Mouse (Mus musculus) c-Kit-positive CD71-negative TER-119-negative erythroid progenitor cells, embryonic 14.5 days (primary cell): ENCODE measurements around the gene Lamb2.
A peak's percentile ranks its signal among the peaks of the same experiment; 100 is the strongest.

Experiments
- DNase-seq: peaks from one replicate; pipeline ENCODE4 v3.0.0-alpha.2; 2013; ENCODE audit warnings: low read depth

Gene Lamb2

GRCm38 (mm10) chr9:108479721-108480351 lies at the start of gene Lamb2:
Lamb2 (plus strand) TSS chr9:108479736.
- no peak for DNase-seq

DNA sequence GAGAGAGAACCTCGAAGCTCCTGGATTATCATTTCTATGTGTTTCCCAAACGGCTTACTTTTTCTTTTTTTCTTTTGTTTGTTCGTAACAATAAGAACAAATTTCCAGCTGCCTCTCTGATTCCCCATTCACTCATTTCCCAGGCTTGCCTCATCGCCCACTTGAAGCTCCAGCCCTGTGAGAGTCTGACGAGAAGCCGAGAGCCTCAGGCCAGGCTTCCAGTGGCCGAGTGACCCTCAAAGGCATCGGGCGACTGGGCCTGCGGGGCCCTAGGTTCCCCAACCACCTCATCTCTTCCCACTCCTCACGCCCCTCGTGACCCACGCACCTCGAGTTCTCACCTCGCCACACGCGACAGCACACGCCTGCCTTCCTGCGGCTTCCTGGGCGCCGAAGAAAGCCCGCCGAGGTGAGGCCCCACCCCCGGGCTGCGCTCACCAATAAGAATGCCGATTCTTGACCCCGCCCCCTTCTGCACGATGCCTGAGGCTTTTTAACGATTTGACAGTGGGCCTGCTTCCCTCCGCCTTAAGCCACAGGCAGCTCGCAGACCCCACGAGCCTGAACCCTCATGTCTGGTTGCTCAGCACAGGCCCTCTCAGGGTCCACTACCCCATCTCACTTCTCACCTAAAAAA lies 48.0 kb upstream of the Lamb2 start:
- DNase-seq: no peak

DNA sequence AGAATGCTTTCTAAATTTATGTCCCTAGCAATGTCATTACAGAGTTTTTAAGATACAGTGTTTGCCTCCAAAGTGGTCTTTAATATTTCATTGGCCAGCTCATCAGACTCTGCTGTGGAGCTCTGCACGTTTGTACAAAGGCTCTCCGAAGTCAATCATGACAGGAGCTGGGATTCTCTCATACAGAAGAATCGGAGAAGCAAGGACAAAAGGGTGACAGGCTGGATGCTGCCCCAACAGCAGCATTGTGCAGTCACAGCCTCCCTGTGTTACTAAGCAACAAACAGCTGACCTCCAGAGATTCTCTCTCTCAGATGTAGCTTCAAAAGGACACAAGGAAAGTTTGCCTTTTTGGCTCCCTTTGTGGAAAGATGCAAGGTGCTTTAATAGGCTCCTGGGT lies 43.4 kb upstream of the Lamb2 start, which contains the start of gene BC048562:
Gene BC048562 (plus strand): TSS at position 301 of the 400 bp plus-strand sequence.
- DNase-seq: no peak

- DNase-seq: no peak
Observed at GRCm38 (mm10) chr9:108439176-108439575, 40.4 kb upstream of the Lamb2 start.

DNA sequence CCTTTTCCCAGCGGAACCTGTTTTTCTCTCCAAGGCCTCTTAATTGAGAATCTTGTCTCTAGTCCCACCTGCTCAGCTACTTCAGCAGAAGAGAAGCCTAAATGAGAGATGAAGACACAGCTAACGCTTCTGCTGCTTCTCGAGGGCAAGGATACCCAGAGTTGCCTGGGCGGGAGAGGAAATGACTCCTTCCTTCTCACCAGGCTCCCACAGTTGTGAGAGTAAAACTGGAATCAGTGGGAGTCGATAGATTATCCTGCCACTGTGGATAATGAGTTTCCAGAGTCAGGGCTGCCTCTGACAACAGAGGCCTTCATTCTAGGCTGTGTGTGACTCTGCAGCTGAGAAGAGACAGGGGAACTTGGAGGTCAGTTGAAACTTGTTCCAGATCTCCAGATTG lies 39.1 kb upstream of the Lamb2 start:
- no peak for DNase-seq

DNA sequence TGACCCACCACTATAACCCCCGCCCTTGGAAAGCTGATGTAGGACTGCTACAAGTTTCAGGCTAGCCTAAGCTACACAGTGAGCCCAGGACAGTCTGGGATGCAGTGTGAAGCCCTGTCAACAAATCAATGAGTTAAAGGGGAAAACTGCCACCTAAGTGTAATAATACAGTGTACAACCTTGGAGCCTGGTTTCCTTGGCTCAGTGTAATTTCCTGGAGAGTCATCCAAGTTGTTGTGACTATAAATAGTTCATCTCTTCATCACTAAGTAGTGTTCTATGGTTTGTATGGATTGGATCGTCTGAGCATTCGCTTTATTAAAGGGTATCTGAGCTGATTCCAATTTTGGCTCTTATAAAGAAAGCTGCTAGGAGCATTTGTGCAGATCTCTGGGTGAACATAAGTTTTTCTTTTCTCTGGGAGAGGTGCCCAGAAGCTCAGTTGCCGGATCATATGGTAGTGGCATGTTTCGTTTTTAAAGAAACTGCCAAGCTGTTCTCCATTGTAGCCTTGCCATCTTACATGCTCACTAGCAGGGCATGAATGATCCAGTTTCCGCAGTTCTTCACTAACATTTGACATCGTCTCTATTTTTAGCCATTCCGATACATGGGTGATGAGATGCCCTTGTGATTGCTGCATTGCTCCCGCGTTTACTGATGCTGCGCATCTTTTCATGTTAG lies 38.2 kb upstream of the Lamb2 start:
- no peak for DNase-seq

- DNase-seq: no peak
Observed at GRCm38 (mm10) chr9:108445125-108445524, 34.4 kb upstream of the Lamb2 start.

DNA sequence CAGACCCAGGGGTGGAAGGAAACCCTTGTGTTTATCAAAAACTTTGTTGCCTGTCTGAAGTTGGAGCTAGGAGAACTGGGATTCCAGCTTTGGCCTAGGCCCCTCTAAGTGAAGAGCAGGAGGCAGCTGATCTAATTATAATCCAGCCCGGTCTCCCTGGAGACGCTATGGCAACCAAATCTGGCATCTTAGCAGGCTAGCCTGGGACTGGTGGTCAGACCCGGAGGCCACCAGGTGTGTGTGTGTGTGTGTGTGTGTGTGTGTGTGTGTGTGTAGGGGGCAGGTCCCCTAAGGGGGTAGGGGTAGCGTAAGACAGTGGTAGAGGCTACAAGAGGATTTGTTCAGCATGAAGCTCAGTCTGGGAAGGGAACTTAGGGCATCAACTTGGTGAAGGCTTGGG lies 29.7 kb upstream of the Lamb2 start:
- DNase-seq: no peak

- no peak for DNase-seq
Observed at GRCm38 (mm10) chr9:108450292-108451169, 29.0 kb upstream of the Lamb2 start.

GRCm38 (mm10) chr9:108451170-108451493 lies 28.4 kb upstream of the Lamb2 start:
- DNase-seq: no peak

- no peak for DNase-seq
Observed at GRCm38 (mm10) chr9:108451519-108452160, 27.9 kb upstream of the Lamb2 start.

- DNase-seq: peak; percentile 86
Observed at GRCm38 (mm10) chr9:108452291-108452906, 27.1 kb upstream of the Lamb2 start.

DNA sequence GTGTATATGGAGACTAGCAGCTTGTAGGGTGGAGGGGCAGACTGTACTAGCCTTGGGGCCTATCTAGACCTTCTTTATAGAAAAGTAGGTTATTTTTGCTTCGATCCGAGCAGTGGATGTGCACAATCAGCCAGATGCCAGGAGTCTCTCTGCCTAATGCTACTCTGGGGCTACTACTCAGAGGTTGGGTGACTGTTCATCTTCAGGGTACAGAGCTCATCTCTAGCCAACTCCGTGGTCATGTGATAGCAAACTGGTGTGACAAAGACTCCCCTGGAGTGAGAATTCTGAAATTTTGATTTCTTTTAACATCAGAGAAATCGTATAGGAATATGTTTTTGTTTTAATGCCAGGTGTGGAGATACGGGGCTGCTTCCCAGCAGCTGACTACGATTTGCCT lies 26.6 kb upstream of the Lamb2 start:
- no peak for DNase-seq

DNA sequence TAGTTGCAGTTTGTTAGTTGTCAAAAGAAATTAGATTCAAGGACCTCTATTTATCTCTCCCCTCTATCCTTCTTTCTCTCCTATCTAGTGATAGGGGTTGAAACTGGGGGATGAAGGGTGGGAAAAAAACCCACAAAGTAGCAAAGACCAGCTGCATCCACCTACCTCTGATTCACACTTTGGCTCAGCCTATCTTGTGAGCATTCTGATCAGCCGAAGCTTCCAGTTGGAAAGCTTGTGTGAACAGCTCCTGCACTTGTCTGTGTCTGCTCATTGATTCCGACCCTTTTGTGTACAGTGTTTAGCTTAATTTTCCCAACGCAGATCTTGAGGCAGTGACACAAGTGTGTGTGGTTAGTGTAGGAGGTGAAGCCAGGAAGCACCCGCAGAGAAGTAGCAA lies 26.1 kb upstream of the Lamb2 start:
- no peak for DNase-seq

GRCm38 (mm10) chr9:108454429-108454828 lies 25.1 kb upstream of the Lamb2 start:
- DNase-seq: no peak

DNA sequence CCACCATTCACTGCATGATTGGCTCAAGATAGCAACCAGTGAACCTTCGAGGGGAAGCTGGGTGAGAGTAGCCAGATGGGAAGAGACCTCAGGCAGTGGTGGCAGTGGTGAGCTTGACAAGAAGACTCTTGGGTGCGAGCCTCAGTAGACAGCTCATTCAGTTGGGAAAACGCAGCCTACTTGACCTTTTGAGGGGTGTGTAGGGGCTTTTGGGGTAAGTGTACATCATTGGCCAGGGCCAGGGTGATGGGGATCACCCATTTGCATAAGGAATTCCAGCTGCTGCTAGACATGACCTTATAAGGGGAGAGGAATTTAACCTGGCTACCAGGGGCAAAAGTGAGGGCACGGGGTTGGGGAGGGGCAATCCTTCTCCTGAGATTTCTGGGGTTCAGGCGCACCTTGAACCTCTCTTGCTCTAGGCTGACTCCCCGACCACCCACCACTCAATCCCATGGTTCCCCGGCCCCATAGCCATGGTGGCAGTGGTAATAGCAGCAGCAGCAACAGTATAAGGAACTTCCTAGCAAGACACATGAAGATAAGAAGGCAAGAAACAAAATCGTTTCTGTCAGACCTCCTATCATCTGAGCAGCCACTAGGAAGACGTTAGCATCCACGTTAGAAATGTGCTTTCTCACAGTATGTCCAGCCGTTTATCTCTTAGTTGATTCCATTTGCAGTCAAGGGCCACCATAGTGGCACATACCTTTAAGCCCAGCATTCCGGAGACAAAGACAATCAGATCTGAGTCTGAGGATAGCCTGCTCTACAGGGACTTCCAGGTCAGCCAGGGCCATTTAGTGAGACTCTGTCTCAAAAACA lies 23.6 kb upstream of the Lamb2 start:
- DNase-seq: no peak

DNA sequence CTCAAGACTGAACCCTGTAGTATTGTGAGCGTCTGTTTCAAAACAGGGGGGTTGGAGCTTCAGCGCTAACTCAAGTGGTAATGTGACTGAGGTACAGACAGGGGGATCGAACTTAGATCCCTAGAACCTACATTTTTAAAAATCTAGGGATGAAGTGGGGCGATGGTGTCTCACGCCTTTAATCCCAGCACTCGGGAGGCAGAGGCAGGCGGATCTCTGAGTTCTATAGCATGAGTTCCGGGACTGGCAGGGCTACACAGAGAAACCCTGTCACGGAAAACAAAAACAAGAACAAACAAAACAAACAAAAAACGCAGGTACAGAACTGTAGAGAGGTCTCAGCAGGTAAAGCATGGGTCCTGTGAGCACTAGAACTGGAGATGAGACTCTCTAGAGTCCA lies 22.6 kb upstream of the Lamb2 start:
- DNase-seq: no peak

- DNase-seq: no peak
Observed at GRCm38 (mm10) chr9:108459939-108460318, 19.6 kb upstream of the Lamb2 start.

DNA sequence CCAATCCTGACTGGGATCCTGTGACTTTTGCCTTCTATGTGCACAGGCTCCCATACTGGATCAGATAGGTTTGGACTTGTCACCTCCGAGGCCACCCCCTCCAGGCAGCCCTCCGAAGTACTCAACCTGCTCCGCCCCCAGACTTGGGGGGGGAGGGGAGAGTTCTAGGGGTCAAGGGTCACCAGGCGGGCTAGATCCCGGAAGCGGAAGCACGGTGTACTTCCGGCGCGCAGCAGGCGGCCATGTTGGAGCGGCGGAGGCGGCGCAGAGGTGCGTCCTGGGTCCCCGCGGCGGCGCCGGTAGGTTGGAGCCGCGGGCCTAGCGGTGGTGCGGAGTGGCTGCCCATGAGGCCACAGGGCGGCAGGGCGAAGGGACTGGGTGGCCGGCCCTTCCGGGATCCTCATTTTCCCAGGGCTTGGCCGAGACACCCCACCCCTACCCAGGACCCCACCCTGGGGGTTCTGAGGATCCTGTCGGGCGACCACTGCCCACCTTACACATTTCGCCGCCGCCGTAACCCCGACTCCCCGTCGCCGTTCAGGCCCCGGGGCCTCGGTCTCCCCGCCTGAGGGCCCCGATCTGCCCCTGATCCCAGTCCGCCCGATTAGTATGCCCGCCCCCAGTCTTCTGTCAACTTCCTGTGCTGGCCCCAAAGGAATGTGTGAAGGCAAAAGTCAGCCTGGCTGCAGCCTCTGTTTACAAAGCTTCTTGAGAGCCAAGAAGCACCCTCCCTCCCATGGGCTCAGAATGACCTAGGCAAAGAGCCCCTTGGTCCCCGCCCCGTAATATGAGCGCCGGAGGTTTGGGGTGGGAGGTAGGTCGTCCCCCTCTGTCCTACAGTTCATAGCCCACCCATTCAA lies 19.0 kb upstream of the Lamb2 start, which contains the start of gene Ccdc71:
Gene Ccdc71 (plus strand): TSS at position 209 of the 860 bp plus-strand sequence.
- peak; percentile 76 for DNase-seq

DNA sequence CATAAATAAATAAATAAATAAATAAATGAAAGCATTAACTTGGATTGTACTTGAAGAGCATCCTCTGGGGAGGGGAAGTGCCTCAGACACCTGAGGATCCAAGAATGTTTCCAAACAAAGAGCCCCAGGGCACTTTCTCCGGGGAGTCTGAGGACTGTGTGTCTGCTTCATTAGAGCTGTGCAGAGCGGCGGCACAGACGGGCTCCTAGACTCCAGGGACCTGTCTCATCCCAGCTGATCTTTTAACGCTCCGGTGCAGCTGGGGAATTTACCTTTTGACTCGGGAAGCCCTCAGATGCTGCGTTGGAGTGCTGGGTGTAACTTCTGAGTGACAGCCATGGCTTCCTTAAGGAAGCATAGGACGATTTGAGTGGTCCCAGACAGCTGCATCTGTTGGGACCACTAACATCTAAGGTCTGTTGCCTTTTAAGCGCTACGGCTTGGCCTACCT lies 18.3 kb upstream of the Lamb2 start, which contains the start of gene Klhdc8b:
Gene Klhdc8b (minus strand): TSS at position 401 of the 451 bp plus-strand sequence.
- DNase-seq: no peak
